24 mouse cellular contexts compared by ENCODE assay signal in genomic region chr14:7971889-7972493, GRCm38 (mm10). TPM values are rescaled to one million over a fixed set of nuclear protein-coding genes. Genes with fewer than 3 reads are reported as not detected.
DNase-seq lines count a peak whose midpoint lies in the region; ATAC-seq and TF ChIP-seq lines count a peak whose summit lies in the region.
"Had no signal": no experiment of that assay in that cellular context is flagged by ENCODE, and none has a peak within 500 bp of the region (broad histone marks: within the 10 kb centered on the region; RNA-seq: fewer than 3 reads in every experiment).

No protein-coding gene starts in this region.

- H3K79me2 ChIP-seq in liver, adult 2 months (ENCODE audit: control insufficient read depth, insufficient read depth, low read length) = no peaks in the 10 kb centered on the region

- WGBS in liver, adult 2 months = 74% methylated on average over 10 of the region's 10 CpGs
- WGBS in hindbrain, embryonic 14.5 days = 63% methylated on average over 10 of the region's 10 CpGs

- no peak for TF ChIP-seq POLR2A in liver, adult 2 months (IDR thresholded peaks at IDR 0.05; ENCODE audit: extremely low read depth, insufficient read depth, low read length)

- peak; percentile 1 for DNase-seq in adrenal gland, postnatal 14 days
- no peak for DNase-seq in adrenal gland, postnatal 4 days (ENCODE audit: low spot score in 2 of 2)
- DNase-seq in liver, adult 2 months (ENCODE audit: extremely low read depth, low read depth, low spot score) = no peak
- DNase-seq in liver = no peak
- peak; percentile 40 to 80 for DNase-seq in lung, postnatal 4 days
- no peak for DNase-seq in retina, embryonic 14.5 days (ENCODE audit: low spot score)
- no peak for DNase-seq in hindbrain, embryonic 14.5 days (ENCODE audit: low spot score)
- DNase-seq: adrenal gland, postnatal 36 days; cerebellum, postnatal 14 days; gastrocnemius, postnatal 25 days; spleen, adult 18-20 months; thymus, postnatal 25 days had no signal

- no peaks in the 10 kb centered on the region for H3K27me3 ChIP-seq in liver, adult 2 months (ENCODE audit: control insufficient read depth, insufficient read depth, low read length)
- H3K27me3 ChIP-seq in hindbrain, embryonic 14.5 days (ENCODE audit: control insufficient read depth, insufficient read depth, low read length) = no peaks in the 10 kb centered on the region
- H3K27me3 ChIP-seq: forebrain, embryonic 12.5 days; hindbrain, embryonic 12.5 days had no signal

- no peaks in the 10 kb centered on the region for H3K9me3 ChIP-seq in hindbrain, embryonic 14.5 days (ENCODE audit: control insufficient read depth, low read length)
- H3K9me3 ChIP-seq: forebrain, embryonic 12.5 days; hindbrain, embryonic 12.5 days had no signal

- no peak overlapping the region for H3K4me2 ChIP-seq in hindbrain, embryonic 14.5 days (replicated peaks)
- H3K4me2 ChIP-seq: forebrain, embryonic 12.5 days; hindbrain, embryonic 12.5 days had no signal

- TF ChIP-seq CTCF in liver, adult 2 months (IDR thresholded peaks at IDR 0.05; ENCODE audit: low read depth, low read length) = no peak

- peak; percentile 64 for ATAC-seq in granulocyte monocyte progenitor cell, adult 5-6 weeks (replicated peaks; ENCODE audit: poor library complexity, severe bottlenecking)
- no peak for ATAC-seq in hindbrain, embryonic 14.5 days (ENCODE audit: low FRiP score)
- ATAC-seq: CD4-positive, CD25-positive, alpha-beta regulatory T cell, adult 4 months; intestine, embryonic 16.5 days had no signal

- H3K9ac ChIP-seq in liver, adult 2 months (ENCODE audit: low read depth, low read length) = no peak overlapping the region
- no peak overlapping the region for H3K9ac ChIP-seq in hindbrain, embryonic 14.5 days
- H3K9ac ChIP-seq: forebrain, embryonic 12.5 days; hindbrain, embryonic 12.5 days; liver, embryonic 14.5 days had no signal

- H3K36me3 ChIP-seq in liver, adult 2 months (ENCODE audit: control insufficient read depth, insufficient read depth, low read length) = peaks cover 2% of the 10 kb centered on the region; the same call in 1 of the 2 replicates
- no peaks in the 10 kb centered on the region for H3K36me3 ChIP-seq in hindbrain, embryonic 14.5 days (replicated peaks; ENCODE audit: control insufficient read depth, insufficient read depth)
- H3K36me3 ChIP-seq: forebrain, embryonic 12.5 days; hindbrain, embryonic 12.5 days had no signal

- H3K4me1 ChIP-seq in liver, adult 2 months (ENCODE audit: control insufficient read depth, insufficient read depth, low read length) = peaks cover 12% of the 10 kb centered on the region
- no peaks in the 10 kb centered on the region for H3K4me1 ChIP-seq in hindbrain, embryonic 14.5 days (replicated peaks; ENCODE audit: control insufficient read depth, insufficient read depth, low read length)
- H3K4me1 ChIP-seq: forebrain, embryonic 12.5 days; hindbrain, embryonic 12.5 days had no signal

- no peak overlapping the region for H3K4me3 ChIP-seq in liver, adult 2 months (ENCODE audit: insufficient read depth, low read depth, low read length)
- no peak overlapping the region for H3K4me3 ChIP-seq in hindbrain, embryonic 14.5 days (replicated peaks; ENCODE audit: low read length)
- H3K4me3 ChIP-seq: forebrain, embryonic 12.5 days; hindbrain, embryonic 12.5 days had no signal

- H3K27ac ChIP-seq in liver, adult 2 months (replicated peaks; ENCODE audit: insufficient read depth, low read depth, low read length) = peak overlapping the region; percentile 50
- no peak overlapping the region for H3K27ac ChIP-seq in hindbrain, embryonic 14.5 days
- H3K27ac ChIP-seq: forebrain, embryonic 12.5 days; hindbrain, embryonic 12.5 days; liver, embryonic 14.5 days had no signal

RNA-seq across cellular contexts. Expression of gene Gm45521, which starts 14.9 kb away (rescaled TPM):
- not detected in 2 replicates for total RNA-seq in adrenal gland, postnatal 14 days (2021)
- total RNA-seq in adrenal gland, postnatal 4 days (2021) = not detected
- total RNA-seq in liver, adult 2 months (2014; rRNA removed) = not detected in 2 replicates
- polyA plus RNA-seq in liver, adult 2 months (2012; rRNA removed) = not detected in 2 replicates
- total RNA-seq in granulocyte monocyte progenitor cell, adult 5-6 weeks (2014; fragmentation: Nextera tagmentation) = not detected in 2 replicates
- total RNA-seq in granulocyte monocyte progenitor cell, adult 5-6 weeks (2017) = not detected in 2 replicates
- 0.44 and 0.51 TPM in 2 replicates for polyA plus RNA-seq in hindbrain, embryonic 14.5 days (2014; fragmentation: Nextera tagmentation; extraction: Ambion mirVana)
- total RNA-seq: adrenal gland, postnatal 36 days; gastrocnemius, postnatal 25 days; left cerebral cortex, adult 18-20 months; megakaryocyte-erythroid progenitor cell, adult 5-6 weeks; midbrain, postnatal 0 days had no signal
- polyA plus RNA-seq: CD4-positive, CD25-positive, alpha-beta regulatory T cell, adult 4 months; forebrain, embryonic 12.5 days; heart, postnatal 0 days; intestine, embryonic 16.5 days; kidney, embryonic 16.5 days; liver, embryonic 14.5 days; stomach, embryonic 16.5 days had no signal

RNA-seq across cellular contexts. Expression of gene Dnase1l3, which starts 22.4 kb away (rescaled TPM):
- 2.6 and 3.9 TPM in 2 replicates for total RNA-seq in adrenal gland, postnatal 14 days (2021)
- 1 to 10 TPM in 1 of 2 experiments, under 1 TPM in 1; 0.31 to 2.5 TPM for total RNA-seq in adrenal gland, postnatal 4 days (2021)
- 10.0 and 10.9 TPM in 2 replicates for total RNA-seq in liver, adult 2 months (2014; rRNA removed)
- polyA plus RNA-seq in liver, adult 2 months (2012; rRNA removed) = 20.5 and 24.3 TPM in 2 replicates
- total RNA-seq in granulocyte monocyte progenitor cell, adult 5-6 weeks (2014; fragmentation: Nextera tagmentation) = 0.15 TPM in 1 of 2 replicates, not detected in the other
- not detected in 2 replicates for total RNA-seq in granulocyte monocyte progenitor cell, adult 5-6 weeks (2017)
- 0.09 TPM in 1 of 2 replicates, not detected in the other for polyA plus RNA-seq in hindbrain, embryonic 14.5 days (2014; fragmentation: Nextera tagmentation; extraction: Ambion mirVana)
- total RNA-seq: gastrocnemius, postnatal 25 days; left cerebral cortex, adult 18-20 months; megakaryocyte-erythroid progenitor cell, adult 5-6 weeks; midbrain, postnatal 0 days had no signal
- polyA plus RNA-seq: forebrain, embryonic 12.5 days; hindbrain, embryonic 12.5 days had no signal

RNA-seq across cellular contexts. Expression of gene Abhd6, which starts 30.7 kb away (rescaled TPM):
- total RNA-seq in adrenal gland, postnatal 14 days (2021) = 41.8 and 45.9 TPM in 2 replicates
- total RNA-seq in adrenal gland, postnatal 4 days (2021) = 10 to 100 TPM; 42.3 to 47.3 TPM
- total RNA-seq in liver, adult 2 months (2014; rRNA removed) = 17.4 and 29.2 TPM in 2 replicates
- 39.6 and 45.2 TPM in 2 replicates for polyA plus RNA-seq in liver, adult 2 months (2012; rRNA removed)
- total RNA-seq in granulocyte monocyte progenitor cell, adult 5-6 weeks (2014; fragmentation: Nextera tagmentation) = not detected in 2 replicates
- 1.5 TPM in 1 of 2 replicates, not detected in the other for total RNA-seq in granulocyte monocyte progenitor cell, adult 5-6 weeks (2017)
- polyA plus RNA-seq in hindbrain, embryonic 14.5 days (2014; fragmentation: Nextera tagmentation; extraction: Ambion mirVana) = 35.7 and 37.0 TPM in 2 replicates

Comparison
In these comparisons a context has a peak if more than half of its experiments do, and no peak if none do; other contexts are left out.
1. DNase-seq: peak in adrenal gland, postnatal 14 days (single experiment) and lung, postnatal 4 days (2 of 2); none in adrenal gland, postnatal 4 days (0 of 2), liver, adult 2 months (single experiment), liver (single experiment), retina, embryonic 14.5 days (single experiment) and hindbrain, embryonic 14.5 days (single experiment).